Mouse (Mus musculus) limb, embryonic 14.5 days (tissue): ENCODE measurements around the gene Zfp277. TPM values are rescaled to one million over a fixed set of nuclear protein-coding genes. Genes with fewer than 3 reads are reported as not detected.

ENCODE experiments used
- ATAC-seq: fragments of 200-750 bp; cut with Nextera tagmentation; 2 replicates; pipeline ENCODE4 v1.8.0; 2017; ENCODE audit warnings: low read depth, moderate number of reproducible peaks, moderate TSS enrichment; ENCODE audit not compliant: low FRiP score
- DNase-seq: peaks from one replicate; pipeline ENCODE4 v3.0.0-alpha.2; 2015; ENCODE audit warnings: low spot score
- H3K27ac ChIP-seq: fragments of 300-500 bp; sonication (generic); replicated peaks from 2 replicates; pipeline ENCODE4 v1.5.1; 2014; ENCODE audit warnings: low read depth, mild to moderate bottlenecking, low read length, moderate library complexity, mixed read lengths
- H3K27me3 ChIP-seq: fragments of 300-500 bp; sonication (generic); 2 replicates; pipeline ENCODE4 v1.6.1; 2014; ENCODE audit warnings: low read length, mixed read lengths; ENCODE audit not compliant: control insufficient read depth, insufficient read depth
- H3K36me3 ChIP-seq: fragments of 300-500 bp; sonication (generic); 2 replicates; pipeline ENCODE4 v1.6.1; 2014; ENCODE audit warnings: mild to moderate bottlenecking, low read length, moderate library complexity, mixed read lengths; ENCODE audit not compliant: control insufficient read depth, insufficient read depth
- H3K4me1 ChIP-seq: fragments of 300-500 bp; sonication (generic); 2 replicates; pipeline ENCODE4 v1.6.1; 2014; ENCODE audit warnings: antibody characterized with exemption, low read length, mixed read lengths; ENCODE audit not compliant: control insufficient read depth, insufficient read depth
- H3K4me2 ChIP-seq: fragments of 300-500 bp; sonication (generic); replicated peaks from 2 replicates; pipeline ENCODE4 v1.6.1; 2014; ENCODE audit warnings: low read depth, mild to moderate bottlenecking, low read length, moderate library complexity; ENCODE audit not compliant: severe bottlenecking
- H3K4me3 ChIP-seq: fragments of 300-500 bp; sonication (generic); replicated peaks from 2 replicates; pipeline ENCODE4 v1.5.1; 2014; ENCODE audit warnings: low read length
- H3K9ac ChIP-seq: fragments of 300-500 bp; sonication (generic); 2 replicates; pipeline ENCODE4 v1.6.1; 2014; ENCODE audit warnings: mild to moderate bottlenecking, low read depth, low read length, moderate library complexity; ENCODE audit not compliant: severe bottlenecking
- H3K9me3 ChIP-seq: fragments of 300-500 bp; sonication (generic); 2 replicates; pipeline ENCODE4 v1.6.1; 2016; ENCODE audit warnings: low read length; ENCODE audit not compliant: control insufficient read depth
- POLR2A ChIP-seq: fragments of 200-500 bp; IDR thresholded peaks from 2 replicates; pipeline ENCODE4 v1.8.0; 2012; ENCODE audit warnings: inconsistent platforms, mild to moderate bottlenecking, moderate library complexity, borderline replicate concordance; ENCODE audit not compliant: insufficient read depth, insufficient read length; ENCODE audit errors: extremely low read depth
- WGBS: fragments of 180-500 bp; shearing (Covaris S2); extraction: QIAGEN DNeasy Blood & Tissue Kit; methylation state at CpG from one replicate; pipeline ENCODE4 v1.1.7; 2014; 5-methylcytosine and 5-hydroxymethylcytosine counted together
- polyA plus RNA-seq, 2 experiments: library from polyadenylated mRNA; depleted of rRNA in 1 of 2; stranded (reverse) in 1 of 2; unstranded in 1 of 2; fragments of >200 nt; fragmentation: Nextera tagmentation in 1 of 2; extraction: Ambion mirVana in 1 of 2; gene quantifications; 2 replicates each; pipeline versions ENCODE4 v1.2.1 to v1.2.3; 2012 to 2014

Gene Zfp277
- polyA plus RNA-seq, 2 experiments, result 22.0 to 40.7 TPM

DNA sequence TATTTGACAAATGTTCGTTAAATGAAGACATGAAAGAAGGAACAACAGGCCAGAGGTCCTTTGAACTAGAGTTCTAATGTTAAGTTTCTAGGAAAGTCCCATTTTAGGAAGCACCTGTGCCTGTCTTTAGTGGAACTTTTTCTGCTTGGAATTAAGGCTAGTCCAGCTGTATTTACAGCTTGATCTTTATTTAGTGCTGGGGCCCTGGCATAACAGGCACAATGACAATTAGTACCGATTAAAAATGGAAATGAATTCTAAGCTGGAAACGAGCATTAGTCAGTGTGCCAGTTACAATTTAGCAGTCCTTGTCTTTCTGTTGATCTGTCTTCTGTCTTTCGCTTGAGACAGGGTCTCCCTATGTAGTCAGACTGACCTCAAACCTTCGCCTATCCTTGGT is 63.2 kb downstream of the Zfp277 start:
- no peak overlapping the region for H3K4me2 ChIP-seq
- no peaks in the 10 kb centered on the region for H3K36me3 ChIP-seq
- H3K9me3 ChIP-seq, result no peaks in the 10 kb centered on the region
- WGBS, result 81% methylated on average over 5 of the region's 5 CpGs
- no peaks in the 10 kb centered on the region for H3K4me1 ChIP-seq
- DNase-seq, result no peak
- H3K9ac ChIP-seq, result no peak overlapping the region
- H3K27ac ChIP-seq, result no peak overlapping the region
- no peak overlapping the region for H3K4me3 ChIP-seq
- TF ChIP-seq POLR2A, result no peak
- ATAC-seq, result no peak
- H3K27me3 ChIP-seq, result no peaks in the 10 kb centered on the region

DNA sequence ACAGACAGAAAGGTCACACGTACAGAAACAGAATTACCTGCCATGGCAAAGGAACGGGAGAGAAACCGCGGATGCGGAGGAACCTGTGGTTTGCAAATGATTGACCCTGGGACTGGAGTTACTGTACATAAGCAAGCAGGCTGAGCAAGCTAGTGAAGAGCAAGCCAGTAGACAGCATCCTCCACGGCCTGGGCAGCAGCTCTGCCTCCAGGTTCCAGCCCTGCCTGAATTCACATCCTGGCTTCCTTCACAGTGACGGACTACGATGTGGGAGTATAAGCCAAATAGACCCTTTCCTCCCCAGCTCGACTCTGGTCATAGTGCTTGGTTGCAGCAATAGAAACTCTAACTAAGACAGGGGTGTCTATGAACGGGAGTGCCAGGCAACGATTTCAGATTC is 63.9 kb downstream of the Zfp277 start:
- no peaks in the 10 kb centered on the region for H3K27me3 ChIP-seq
- 88% methylated on average over 11 of the region's 11 CpGs for WGBS
- no peak overlapping the region for H3K4me2 ChIP-seq
- TF ChIP-seq POLR2A, result no peak
- no peaks in the 10 kb centered on the region for H3K36me3 ChIP-seq
- H3K9ac ChIP-seq, result no peak overlapping the region
- H3K27ac ChIP-seq, result no peak overlapping the region
- ATAC-seq (no peak), DNase-seq (no peak)
- no peaks in the 10 kb centered on the region for H3K4me1 ChIP-seq
- H3K9me3 ChIP-seq, result no peaks in the 10 kb centered on the region
- H3K4me3 ChIP-seq, result no peak overlapping the region

DNA sequence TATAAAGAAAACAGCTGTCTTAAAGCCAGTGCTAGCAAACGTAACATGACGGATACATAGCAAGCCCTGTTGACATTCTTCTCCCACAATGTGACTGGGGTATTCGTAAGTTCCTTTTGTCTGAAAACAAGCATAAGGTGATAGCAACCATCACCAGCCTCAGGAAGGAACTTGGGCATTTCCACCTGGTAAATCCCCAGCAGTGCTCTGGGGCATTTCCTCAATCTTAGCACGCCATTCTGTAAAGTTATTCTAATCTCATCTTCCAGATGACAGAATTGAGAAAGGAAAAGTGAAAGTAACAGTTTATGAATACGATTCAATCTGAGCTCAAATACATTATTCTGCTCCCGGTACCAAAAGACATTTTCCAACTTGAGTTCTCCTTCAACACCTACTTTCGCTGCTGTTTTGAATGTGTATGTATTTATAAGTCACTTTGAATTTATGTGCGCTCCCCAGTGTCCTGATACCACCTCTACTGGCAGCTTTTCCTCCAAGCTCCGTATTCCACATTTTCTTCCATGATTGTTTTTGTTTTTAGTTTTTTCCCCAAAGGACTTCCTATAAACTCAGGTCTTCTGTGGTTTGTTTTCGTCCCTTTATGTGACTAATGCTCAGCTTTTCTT is 64.4 kb downstream of the Zfp277 start:
- Histone ChIP-seq H3K4me1 (no peaks in the 10 kb centered on the region), H3K9me3 (no peaks in the 10 kb centered on the region), H3K27me3 (no peaks in the 10 kb centered on the region), H3K4me3 (no peak overlapping the region), H3K36me3 (no peaks in the 10 kb centered on the region), H3K27ac (no peak overlapping the region), H3K9ac (no peak overlapping the region), H3K4me2 (no peak overlapping the region)
- TF ChIP-seq POLR2A, result no peak
- WGBS, result 83% methylated on average over 10 of the region's 10 CpGs
- ATAC-seq (no peak), DNase-seq (no peak)

DNA sequence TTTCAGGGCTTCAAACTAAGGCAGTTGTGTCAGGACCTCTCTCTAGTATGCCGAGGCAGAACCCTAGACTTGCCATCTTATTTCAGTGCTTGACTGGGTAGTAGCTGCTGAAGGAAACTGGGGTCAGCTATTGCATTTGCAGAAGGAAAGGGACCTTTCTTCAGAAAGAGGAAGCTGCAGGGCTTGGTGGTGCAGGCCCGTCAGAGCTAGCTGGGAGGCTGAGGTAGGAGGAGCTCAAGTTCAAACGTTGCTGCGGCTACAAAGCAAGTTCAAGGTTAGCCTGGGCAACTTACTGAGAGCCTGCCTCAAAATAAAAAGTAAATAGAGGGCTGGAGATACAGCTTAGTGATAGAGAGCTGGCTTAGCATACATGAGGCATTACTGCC is 66.2 kb downstream of the Zfp277 start:
- H3K4me1 ChIP-seq, result no peaks in the 10 kb centered on the region
- H3K36me3 ChIP-seq, result no peaks in the 10 kb centered on the region
- no peak for TF ChIP-seq POLR2A
- WGBS, result 86% methylated on average over 4 of the region's 4 CpGs
- no peak overlapping the region for H3K4me3 ChIP-seq
- H3K9me3 ChIP-seq, result no peaks in the 10 kb centered on the region
- ATAC-seq (no peak), DNase-seq (no peak)
- H3K27ac ChIP-seq, result no peak overlapping the region
- H3K9ac ChIP-seq, result no peak overlapping the region
- H3K4me2 ChIP-seq, result no peak overlapping the region
- H3K27me3 ChIP-seq, result no peaks in the 10 kb centered on the region

DNA sequence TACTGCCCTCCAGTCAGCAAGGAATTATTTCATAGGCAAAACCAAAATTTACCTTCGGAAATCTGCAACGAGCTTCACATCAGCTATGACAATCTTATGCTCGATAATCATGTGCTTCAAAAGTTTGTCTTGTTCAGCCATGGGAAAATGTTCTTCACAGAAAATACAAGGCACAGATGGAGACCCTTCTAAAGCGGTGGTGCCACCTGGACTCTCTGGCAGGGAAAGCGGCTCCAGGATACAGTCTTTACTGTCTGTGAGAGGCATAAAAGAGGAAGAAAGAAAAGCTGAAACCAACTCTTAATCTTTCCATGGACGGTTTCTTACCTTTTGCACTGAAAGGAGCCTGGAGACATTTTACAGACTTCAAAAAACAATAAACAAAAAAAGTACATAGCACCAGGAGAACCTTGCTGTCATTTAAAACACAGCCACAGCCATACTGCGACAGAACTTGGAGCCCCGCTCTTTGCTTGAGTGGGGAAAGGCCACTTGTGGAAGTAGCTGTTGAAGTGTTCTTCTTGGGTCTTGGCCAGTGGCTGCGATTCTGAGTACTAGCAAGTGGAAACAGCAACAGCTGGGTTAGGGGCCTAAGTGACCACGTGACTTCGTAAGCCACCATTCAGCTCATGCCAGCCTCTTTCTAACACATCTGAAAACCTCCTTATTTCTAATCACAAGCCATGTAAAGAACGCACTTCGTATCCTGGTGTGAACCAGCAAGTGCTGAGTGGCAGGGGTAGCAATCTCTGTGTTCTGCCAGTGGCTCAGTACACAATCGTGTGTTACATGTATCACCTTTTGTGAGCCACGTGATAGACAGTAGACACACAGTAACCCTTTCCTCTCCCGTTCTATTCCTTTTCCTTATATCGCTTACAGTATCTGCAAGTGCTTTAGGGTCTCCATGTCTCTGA is 66.8 kb downstream of the Zfp277 start:
- ATAC-seq, result no peak
- Histone ChIP-seq H3K27ac (no peak overlapping the region), H3K4me2 (no peak overlapping the region), H3K4me3 (no peak overlapping the region), H3K9me3 (no peaks in the 10 kb centered on the region), H3K9ac (no peak overlapping the region), H3K36me3 (no peaks in the 10 kb centered on the region), H3K4me1 (no peaks in the 10 kb centered on the region), H3K27me3 (no peaks in the 10 kb centered on the region)
- DNase-seq, result no peak
- TF ChIP-seq POLR2A, result no peak
- 84% methylated on average over 17 of the region's 17 CpGs for WGBS
